Mouse (Mus musculus) kidney, adult 8-10 months (tissue): ENCODE measurements around the gene Scn8a.

Experiments
- DNase-seq, 2 experiments: peaks; one replicate each; pipeline ENCODE4 v3.0.0; 2022

Scn8a gene

GRCm38 (mm10) chr15:101075656-101076055 lies 206.0 kb downstream of the Scn8a start:
- no peak for DNase-seq

GRCm38 (mm10) chr15:101076071-101077000 lies 206.7 kb downstream of the Scn8a start:
- DNase-seq, result peak in 1 of 2 experiments; percentile 51

DNA sequence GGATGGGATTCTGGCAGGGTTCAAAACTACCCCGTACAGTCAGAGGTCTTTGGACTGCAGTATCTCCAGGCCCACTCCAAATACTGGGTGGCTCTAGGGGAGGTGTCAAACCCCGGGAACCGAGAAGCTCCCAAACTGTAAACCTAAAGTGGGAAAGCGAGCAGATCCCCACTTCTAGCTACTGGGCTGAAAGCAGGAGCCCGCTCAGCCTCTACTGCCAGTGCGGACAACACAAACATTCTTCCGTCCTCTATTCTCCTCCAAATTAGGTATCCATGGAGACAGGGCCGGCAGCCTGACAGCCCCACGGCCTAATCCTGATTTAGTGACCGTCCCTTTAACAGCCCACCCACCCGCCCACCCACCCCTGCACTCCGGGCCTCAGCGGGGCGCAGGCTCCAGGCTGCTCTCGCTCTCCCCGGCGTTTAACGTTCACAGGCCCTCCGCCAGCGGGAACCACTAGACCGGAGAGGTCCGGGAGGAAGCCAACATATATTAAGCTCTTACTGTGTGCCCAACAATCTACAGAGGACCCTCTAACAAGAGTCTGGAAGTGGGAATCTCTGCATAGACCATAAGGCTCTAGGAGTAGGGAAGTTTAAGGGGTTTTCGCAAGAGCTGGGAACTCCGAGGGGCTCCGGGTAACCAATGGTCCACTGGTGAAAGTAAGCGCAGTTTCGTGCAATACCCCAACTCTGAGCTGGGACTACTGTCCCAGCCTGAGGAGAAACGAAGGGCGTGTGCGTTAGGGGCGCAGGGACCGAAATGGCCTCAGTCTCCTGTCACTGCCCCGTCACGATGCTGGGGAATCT lies 207.5 kb downstream of the Scn8a start:
- DNase-seq, result no peak

DNA sequence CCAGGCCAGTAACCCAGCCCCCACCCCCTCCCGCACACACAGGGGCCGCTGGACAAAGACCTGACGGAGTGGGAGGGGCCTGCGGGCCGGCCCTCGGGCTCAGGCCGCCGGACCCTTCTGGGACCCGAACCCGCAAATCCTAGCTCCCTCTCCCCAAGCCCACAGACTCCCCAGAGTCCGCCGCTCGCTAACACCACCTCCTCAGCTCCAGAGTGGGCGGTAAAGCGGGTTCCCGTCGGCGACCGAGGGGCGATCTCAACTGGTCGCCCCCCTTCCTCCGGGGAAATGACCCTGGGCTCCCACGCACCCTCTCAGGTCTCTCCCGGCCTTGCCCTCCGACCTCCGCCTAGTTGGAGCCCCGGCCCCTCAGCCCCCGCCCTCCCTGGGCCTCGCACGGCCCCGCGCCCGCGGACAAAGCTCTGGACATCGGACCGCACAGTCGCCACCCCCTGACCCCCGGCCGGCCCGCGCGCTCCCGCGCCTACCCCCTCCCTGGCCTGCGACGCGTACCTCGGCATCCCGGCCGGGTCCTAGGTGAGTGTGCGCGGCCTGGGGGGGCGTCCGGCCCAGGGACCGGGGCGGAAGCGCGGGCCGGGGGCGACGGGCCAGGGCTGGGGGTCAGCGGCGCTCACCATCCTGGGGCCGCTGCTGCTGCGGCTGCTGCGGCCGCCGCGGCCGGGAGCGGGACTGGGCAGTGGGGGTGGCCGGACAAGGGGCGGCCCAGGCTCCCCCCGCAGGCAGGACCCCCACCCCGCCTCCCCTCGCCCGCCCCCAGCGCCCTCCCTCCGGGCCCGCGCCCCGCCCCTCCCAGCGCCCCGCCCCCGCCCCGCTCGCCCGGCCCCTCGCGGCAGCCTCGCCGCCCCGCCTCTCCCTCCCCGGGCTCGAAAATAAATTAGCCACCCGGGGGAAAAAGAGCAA lies 208.4 kb downstream of the Scn8a start, which contains the start of gene Fignl2:
Fignl2 (minus strand) TSS at position 755 of the 918 bp plus-strand sequence.
- DNase-seq, result peak in 1 of 2 experiments; percentile 50

GRCm38 (mm10) chr15:101078731-101079156 lies 209.1 kb downstream of the Scn8a start:
- peak; percentile 96 to 97 for DNase-seq

- DNase-seq, result no peak
Observed at GRCm38 (mm10) chr15:101080031-101080520, 210.4 kb downstream of the Scn8a start.

DNA sequence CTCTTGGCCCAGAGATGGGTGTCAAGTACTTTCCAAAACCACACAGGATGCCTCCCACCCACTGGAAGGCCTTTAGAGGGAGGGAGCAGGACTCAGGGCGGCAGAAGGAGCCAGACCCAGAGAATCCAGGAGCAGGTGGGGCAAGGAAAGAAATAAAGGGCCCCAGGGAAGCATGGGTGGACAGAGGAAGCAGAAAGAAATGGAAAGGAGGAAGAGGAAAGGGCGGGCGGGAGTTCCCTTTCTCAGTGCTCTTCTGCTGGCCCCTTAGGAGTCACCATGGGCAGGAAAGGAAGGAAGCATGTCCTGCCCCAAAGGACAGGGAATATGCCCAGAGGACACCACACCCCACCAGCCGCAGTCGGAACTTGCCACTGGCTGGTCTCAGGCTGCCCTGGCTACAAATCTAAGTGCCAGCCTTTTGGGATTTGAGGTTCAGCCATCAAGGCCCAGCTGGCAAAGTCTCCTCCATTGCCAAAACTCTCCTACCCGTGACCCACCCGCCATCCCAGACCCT lies 211.4 kb downstream of the Scn8a start:
- DNase-seq, result no peak

DNA sequence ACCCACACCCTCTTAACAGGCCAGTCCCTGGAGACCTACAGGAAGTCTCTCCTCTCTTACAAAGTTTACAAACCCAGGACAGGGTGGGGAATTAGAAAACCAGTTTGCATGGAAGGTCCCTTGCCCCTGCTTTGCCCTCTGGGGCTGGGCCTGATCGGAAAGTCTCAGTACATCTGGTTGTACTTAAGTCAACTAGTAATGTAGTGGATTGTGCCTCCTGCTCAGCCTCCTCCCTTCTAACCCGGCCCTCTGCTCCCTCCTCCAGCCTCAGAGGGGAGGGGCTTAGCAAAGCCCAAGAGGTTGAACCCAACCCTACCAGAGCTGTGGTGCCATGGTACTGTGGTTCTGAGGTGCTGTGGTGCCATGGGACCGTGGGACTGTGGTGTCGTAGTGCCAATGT lies 212.6 kb downstream of the Scn8a start:
- DNase-seq, result no peak

GRCm38 (mm10) chr15:101084499-101084898 lies 214.8 kb downstream of the Scn8a start:
- no peak for DNase-seq

GRCm38 (mm10) chr15:101086451-101086850 lies 216.8 kb downstream of the Scn8a start:
- no peak for DNase-seq

DNA sequence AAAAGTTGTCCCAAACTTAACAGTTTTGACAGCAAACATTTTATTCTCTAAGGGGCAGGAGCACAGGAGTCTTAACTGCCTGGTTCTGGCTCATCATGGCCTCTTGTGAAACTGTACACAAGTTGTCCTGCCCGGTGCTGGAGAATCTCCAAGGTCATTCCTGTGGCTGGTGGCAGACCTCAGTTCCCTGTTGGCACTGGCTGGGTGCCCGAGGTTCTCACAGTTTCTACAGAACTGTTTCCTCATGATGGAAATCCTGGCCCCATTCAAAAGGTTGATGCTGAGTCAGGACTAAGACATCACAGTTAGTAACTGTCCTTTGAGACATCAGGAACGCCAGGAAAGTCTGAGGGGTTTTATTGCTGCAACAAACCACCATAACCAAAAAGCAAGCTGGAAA lies 217.3 kb downstream of the Scn8a start:
- peak in 1 of 2 experiments; percentile 65 for DNase-seq

DNA sequence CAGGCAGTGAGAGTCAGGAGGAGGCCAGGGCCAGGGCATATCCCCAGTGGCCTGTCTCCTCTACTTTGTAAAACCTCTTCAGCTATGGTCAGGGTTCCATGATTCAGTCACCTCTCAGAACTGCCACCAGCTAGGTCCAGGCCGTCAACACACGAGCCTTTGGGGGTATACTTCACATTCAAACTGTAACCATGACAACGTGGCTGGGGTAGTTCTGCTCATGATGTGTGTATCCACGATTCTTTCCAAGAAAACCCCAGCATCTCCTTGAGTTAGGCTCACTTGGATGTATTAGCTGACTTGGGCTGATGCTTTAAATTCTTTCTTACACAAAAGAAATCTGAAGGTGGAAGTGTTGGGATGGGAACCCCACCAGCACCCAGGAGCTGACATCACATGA lies 218.6 kb downstream of the Scn8a start:
- no peak for DNase-seq

- no peak for DNase-seq
Observed at GRCm38 (mm10) chr15:101091551-101091950, 221.9 kb downstream of the Scn8a start.

DNA sequence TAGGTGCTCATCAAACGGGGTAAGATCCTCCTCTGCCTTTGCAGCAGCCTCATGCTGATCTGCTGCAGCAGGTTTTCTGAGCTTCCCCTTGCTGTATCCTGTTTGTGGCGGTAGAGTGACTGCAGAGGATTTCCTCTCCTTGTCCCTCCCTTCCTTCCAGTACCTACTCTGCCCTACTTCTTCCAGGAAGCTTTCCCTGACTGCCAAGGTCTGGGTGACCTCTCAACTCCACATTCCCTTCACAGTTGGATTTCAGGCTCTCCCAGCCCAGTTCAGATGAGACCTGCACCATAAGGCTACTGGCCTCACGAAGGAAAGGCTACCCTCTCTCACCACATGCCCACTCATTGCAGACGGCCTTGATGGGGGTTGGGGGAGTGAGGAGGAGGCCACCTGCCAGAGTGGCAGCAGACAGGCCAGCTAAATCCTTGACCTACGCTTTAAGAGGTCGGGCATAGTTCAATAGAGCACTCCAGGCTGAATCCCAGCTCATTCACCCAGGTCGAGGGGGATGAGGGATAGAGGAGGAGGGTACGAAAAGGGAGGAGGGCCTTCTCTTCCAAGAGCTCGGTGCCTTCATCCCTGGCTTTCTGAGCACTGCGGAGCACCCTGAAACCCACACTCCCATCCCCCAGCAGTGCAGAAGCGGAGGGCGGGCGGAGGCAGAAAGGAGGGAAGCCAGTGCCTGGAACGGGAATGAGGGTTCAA lies 222.6 kb downstream of the Scn8a start:
- no peak for DNase-seq

- DNase-seq, result peak; percentile 73 to 89
Observed at GRCm38 (mm10) chr15:101092829-101093648, 223.4 kb downstream of the Scn8a start.

DNA sequence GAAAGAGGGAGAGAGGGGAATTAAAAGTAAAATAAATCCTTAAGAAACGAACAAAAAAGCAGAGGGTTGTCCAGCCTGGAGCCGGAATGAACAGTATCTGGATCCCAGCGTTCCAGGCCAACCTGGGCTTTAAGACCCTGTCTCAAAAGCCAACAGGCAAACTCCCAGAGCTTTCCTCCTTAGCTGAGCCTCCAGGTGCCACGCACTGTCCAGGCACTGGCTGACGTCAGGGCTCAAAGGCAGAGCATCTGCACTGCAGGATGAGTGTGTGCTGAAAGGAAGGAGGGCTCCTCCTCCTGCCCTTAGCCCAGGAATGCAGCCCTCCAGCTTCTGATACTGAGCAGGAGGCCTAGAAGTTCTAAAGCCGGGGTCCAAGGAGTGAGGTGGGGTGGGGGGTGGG lies 224.3 kb downstream of the Scn8a start:
- DNase-seq, result no peak

- no peak for DNase-seq
Observed at GRCm38 (mm10) chr15:101094979-101095378, 225.3 kb downstream of the Scn8a start.

GRCm38 (mm10) chr15:101095392-101095791 lies 225.7 kb downstream of the Scn8a start:
- DNase-seq, result no peak
